Mouse (Mus musculus): ENCODE measurements at regions not wholly inside any gene's neighbourhood (a gene's known extent, or its start where the extent isn't known, plus 50 kb on each side); places are given as distances from the start of the nearest gene placed in this dataset.

- in situ Hi-C loops (cut with MboI, MseI), result no loop called here
Measured at GRCm38 (mm10) chr9:98791709-98792108, 50.6 kb upstream of the Prr23a1 start.

- in situ Hi-C loops (cut with MboI, MseI), result no loop called here
Measured at GRCm38 (mm10) chr9:98773651-98774185, 68.6 kb upstream of the Prr23a1 start.

GRCm38 (mm10) chr9:98773212-98773611 lies 69.1 kb upstream of the Prr23a1 start:
- in situ Hi-C loops (cut with MboI, MseI), result no loop called here

GRCm38 (mm10) chr9:98754764-98755163 lies 87.5 kb upstream of the Prr23a1 start:
- in situ Hi-C loops (cut with MboI, MseI), result no loop called here

DNA sequence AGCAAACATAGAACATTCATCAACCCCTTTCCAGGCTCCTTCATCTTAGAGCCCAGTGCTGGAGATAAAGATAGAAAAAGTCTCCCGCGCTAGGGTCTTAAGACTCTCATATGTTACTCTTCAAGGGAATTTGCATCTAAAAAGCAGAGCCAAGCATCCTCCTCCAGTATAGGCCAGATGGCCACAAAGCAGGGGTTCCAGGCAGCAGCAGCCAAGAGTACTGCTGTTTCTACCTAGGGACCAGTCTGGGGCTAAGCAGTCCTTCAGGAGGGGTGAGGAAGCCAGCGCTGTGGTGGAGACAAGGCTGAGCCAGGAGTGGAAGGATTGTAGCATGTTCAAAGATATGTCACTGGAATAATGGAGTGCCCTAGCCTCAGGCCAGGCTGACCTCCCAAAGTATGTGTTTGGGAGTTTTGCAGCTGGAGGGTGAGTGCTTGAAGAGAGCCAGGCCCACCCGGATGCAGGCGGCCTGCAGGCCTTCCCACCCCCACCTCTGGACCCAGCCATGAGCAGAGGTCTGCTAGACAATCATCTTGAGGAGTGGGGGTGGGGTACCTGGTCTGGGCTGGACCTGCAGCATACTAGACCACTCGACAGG lies 88.8 kb upstream of the Prr23a1 start:
- in situ Hi-C loops (cut with MboI, MseI), result no loop called here

DNA sequence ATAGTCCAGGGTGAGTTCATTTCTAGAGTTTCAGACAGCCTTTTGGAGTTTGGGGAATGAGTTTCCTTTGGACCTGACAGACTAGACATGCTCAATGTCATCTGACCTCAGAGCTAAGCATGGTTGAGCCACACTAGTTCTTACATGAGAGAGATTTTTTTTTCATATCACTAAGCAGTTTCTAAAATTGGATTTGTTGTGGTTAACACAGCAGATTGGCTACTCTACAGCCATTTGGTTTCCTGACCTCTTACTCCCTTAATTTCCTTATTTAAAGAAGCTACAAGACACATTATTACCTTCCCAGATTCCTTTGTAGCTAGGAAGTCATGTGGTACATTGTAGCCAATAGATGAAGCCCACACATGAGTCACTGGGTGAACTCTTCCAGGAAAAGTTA lies 98.5 kb upstream of the Prr23a1 start:
- in situ Hi-C loops (cut with MboI, MseI), result no loop called here

DNA sequence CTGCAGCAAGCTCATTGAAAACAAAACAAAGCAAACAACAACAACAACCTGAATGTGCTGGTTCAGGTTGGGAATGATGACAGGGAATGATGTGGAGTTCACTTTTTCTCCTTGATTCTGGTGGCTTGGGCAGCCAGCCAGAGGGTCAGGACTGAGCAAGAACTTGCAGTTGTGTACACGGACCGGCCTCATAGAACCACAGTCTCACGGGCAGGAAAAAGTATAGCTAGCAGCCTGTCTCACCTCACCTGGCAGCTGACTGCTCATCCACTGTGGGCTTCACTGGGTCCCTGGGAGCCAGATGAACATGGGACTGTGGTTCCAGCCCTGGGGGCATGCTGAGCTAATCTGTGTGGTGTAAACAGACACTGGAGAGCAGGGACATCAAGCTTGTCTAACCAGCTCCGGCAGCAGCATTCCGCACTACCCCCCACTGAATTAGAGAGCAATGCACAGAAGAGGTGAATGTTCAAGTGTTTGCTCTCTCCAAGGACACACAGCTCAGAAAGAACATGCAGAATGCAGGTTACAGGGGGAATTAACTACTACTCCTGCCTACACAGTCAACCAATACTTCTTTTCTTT lies 114.9 kb upstream of the Prr23a1 start:
- in situ Hi-C loops (cut with MboI, MseI), result no loop called here

DNA sequence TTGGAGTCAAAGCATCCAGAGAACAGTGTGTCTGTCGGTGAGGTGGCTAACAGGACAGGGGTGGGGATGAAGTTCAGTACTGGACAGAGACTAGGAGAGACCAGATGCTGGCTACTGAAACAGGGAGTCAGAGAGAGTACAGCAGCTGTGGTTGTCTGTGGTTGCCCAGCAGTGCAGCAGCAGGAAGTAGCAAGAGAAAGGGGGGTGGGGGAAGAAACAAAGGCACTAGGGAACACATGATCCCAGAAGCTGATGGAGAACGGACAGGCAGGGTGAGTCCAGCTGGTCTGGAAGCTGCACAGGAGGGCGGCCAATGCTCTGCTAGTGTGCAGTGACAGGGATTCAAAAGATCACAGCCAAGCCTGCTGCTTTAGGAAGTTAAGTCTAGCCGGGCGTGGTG lies 115.7 kb upstream of the Prr23a1 start:
- in situ Hi-C loops (cut with MboI, MseI), result no loop called here

GRCm38 (mm10) chr9:98722885-98723284 lies 119.4 kb upstream of the Prr23a1 start:
- in situ Hi-C loops (cut with MboI, MseI), result no loop called here

DNA sequence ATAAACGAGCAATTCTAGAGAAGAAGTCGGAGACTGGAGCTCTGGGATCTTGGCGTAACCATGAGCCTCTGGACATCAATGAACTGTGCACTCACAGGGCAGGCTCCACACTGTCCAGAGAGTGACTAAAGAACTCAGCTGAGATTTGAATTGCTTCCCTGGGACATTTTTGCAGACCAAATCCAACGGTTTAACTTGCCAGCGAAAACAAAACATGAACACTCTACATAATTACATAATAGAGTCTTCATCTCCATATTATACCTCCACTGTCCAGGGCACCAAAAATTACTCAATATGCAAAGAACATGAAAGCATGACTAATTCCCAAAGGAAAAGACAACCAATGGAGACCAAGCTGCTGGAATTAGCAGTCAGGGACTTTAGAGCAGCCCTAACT lies 119.9 kb upstream of the Mrps22 start:
- in situ Hi-C loops (cut with MboI, MseI), result no loop called here

DNA sequence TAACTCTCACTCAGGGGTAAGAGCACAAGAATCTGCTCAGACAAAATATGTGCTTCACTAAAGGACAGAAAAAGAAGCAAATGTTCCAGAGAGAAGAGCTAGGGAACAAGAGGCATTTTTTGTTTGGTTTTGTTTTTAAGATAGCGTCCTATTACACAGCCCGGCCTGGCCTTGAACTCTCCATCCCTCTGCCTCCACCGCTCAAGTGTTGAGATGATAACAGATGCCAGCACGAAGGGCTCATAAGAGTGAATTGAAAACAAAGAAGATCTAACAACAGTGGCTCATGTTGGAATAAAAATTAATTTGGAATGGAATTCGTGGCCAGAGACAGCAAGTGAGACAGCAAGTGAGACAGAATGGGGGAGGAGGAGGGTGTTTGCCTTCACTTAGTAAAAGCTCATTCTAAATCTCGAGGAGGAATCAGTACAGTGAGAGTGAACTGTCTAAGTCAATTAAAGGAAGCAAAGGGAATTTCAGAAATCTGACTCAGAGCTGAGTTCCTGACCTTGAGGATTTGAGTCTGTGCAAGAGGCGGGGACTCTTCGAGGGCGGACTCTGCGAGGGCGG lies 116.3 kb upstream of the Mrps22 start:
- in situ Hi-C loops (cut with MboI, MseI), result no loop called here

DNA sequence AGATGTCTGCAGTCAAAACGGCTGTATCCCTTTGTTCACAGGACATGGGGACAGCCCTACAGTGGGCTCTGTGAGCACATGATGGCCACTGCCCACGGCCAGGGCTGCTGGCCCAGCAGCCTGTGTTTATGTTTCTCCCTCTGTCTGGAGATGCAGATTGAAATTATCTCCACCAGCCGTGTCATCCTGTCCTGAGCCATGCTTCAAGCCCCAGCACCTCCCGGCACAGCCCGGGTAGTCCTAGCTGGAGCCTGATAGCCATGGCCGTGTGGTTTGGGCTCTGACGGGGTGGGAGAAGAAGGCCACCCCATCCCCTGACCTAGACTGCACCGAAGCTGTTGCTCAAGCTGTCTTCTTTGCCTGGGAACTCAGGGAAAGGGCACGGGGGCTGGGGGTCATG lies 113.2 kb upstream of the Mrps22 start:
- in situ Hi-C loops (cut with MboI, MseI), result no loop called here

- in situ Hi-C loops (cut with MboI, MseI), result no loop called here
Measured at GRCm38 (mm10) chr9:98712826-98713225, 111.4 kb upstream of the Mrps22 start.

- in situ Hi-C loops (cut with MboI, MseI), result no loop called here
Measured at GRCm38 (mm10) chr9:98712023-98712563, 110.6 kb upstream of the Mrps22 start.

- in situ Hi-C loops (cut with MboI, MseI), result no loop called here
Measured at GRCm38 (mm10) chr9:98710155-98710710, 108.8 kb upstream of the Mrps22 start.

GRCm38 (mm10) chr9:98708001-98708680 lies 106.7 kb upstream of the Mrps22 start:
- in situ Hi-C loops (cut with MboI, MseI), result no loop called here

- in situ Hi-C loops (cut with MboI, MseI), result no loop called here
Measured at GRCm38 (mm10) chr9:98707491-98707890, 106.0 kb upstream of the Mrps22 start.

- in situ Hi-C loops (cut with MboI, MseI), result no loop called here
Measured at GRCm38 (mm10) chr9:98704131-98704530, 102.7 kb upstream of the Mrps22 start.

DNA sequence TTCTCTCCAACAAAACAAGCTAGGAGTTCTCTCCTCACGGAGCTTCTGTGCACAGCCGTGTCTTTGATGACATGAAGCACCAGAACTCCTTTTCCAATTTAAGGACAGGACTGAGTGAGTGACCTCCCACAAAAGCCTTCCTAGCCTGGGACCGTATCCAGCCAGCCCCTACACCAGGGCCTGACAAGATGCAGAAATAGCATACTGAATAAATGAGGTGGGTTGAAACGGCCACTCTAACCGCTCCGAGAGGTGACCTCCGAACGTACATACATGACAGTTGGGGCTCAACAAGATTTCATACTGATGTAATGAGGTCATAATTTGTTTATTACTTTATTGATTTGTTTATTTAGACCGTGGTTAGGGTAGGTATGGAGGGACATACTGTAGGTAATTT lies 101.9 kb upstream of the Mrps22 start:
- in situ Hi-C loops (cut with MboI, MseI), result no loop called here

DNA sequence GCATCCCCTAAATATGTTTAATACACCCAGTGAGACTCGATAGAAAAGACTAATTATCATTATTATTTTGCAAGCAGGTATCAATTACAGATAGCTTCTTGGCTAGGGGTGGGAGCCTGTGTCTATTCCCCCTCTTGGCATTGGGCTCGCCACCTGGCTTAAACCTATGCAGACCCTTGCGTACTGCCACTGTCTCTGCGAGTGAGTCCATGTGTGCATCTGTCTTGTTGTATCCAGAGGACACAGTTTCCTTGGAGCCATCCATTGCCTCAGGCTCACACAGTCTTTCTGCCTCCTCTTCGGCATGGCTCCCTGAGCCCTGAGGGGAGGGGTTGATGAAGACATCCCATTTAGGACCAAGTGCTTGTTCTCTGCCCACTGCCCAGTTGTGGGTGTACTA lies 99.1 kb upstream of the Mrps22 start:
- in situ Hi-C loops (cut with MboI, MseI), result no loop called here

- in situ Hi-C loops (cut with MboI, MseI), result no loop called here
Measured at GRCm38 (mm10) chr9:98697155-98697554, 95.7 kb upstream of the Mrps22 start.

DNA sequence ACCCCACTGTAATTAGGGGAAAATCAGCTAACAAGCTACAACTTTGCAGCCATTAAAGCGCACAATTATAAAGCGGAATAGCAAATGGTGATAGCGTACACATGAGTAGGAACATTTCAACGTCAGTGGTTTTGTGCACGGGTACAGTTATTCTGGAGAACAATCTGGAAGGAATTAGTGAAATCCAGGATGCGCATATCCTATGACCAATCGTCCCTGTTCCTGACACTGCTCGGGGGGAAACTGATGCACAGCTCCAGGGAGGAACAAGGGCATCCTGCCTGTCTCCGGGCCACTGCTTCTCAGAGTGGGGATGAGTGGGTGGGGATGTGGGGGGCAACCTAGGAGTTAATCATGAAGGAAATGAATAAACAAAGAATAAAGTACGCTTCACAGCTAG lies 93.6 kb upstream of the Mrps22 start:
- in situ Hi-C loops (cut with MboI, MseI), result no loop called here
